Mouse (Mus musculus): ENCODE measurements around the gene Olfr1084. TPM values are rescaled to one million over a fixed set of nuclear protein-coding genes. Genes with fewer than 3 reads are reported as not detected.
"Not testable (repeated sequence)": the region's sequence is repeated elsewhere in the genome, so short reads cannot be mapped to it uniquely, and the experiment has no call there.

Gene Olfr1084
- not detected in 2 replicates for polyA plus RNA-seq (2015; fragmentation: Nextera tagmentation; extraction: Ambion mirVana)

DNA sequence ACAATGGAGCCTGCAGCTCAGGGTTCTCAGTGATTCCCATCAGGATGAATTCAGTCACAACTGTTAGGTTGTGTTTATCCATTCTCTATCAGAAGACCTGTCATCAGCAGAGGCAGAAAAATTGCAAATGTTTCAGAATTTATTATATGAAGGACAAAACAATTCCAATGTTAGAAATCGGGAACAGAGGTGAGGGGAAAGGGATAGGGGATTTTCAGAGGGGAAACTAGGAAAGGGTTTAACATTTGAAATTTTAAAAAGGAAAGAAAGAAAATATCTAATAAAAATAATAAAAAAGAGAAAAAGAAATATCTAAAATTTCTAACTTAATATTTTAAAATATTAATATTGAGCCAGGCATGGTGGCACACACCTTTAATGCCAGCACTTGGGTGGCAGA lies at the start of gene Olfr1084:
Olfr1084 (minus strand) TSS at position 101 of the 400 bp plus-strand sequence.
- 72% methylated on average over 1 of the region's 1 CpGs for WGBS
- not testable (repeated sequence) for ATAC-seq (ENCODE audit: insufficient number of reproducible peaks, low FRiP score, low TSS enrichment, low read depth); H3K4me3 ChIP-seq (replicated peaks); H3K9me3 ChIP-seq (replicated peaks); H3K27me3 ChIP-seq; H3K4me1 ChIP-seq; H3K9ac ChIP-seq; H3K36me3 ChIP-seq; H3K4me2 ChIP-seq (replicated peaks); H3K27ac ChIP-seq (replicated peaks)

- Histone ChIP-seq H3K4me2 (replicated peaks) (no peak within 1 kb of the TSS), H3K36me3 (no peaks in the 10 kb centered on the region), H3K9me3 (replicated peaks) (no peaks in the 10 kb centered on the region), H3K27ac (replicated peaks) (no peak within 1 kb of the TSS), H3K27me3 (no peaks in the 10 kb centered on the region), H3K4me3 (replicated peaks) (no peak within 1 kb of the TSS), H3K4me1 (no peaks in the 10 kb centered on the region), H3K9ac (no peak within 1 kb of the TSS)
- 78% methylated on average over 2 of the region's 2 CpGs for WGBS
- ATAC-seq (ENCODE audit: insufficient number of reproducible peaks, low FRiP score, low TSS enrichment, low read depth), result no peak
Observed at GRCm38 (mm10) chr2:86679992-86680391, 40.5 kb upstream of the Olfr1084 start, which contains the start of gene Olfr1086. Olfr1086 (minus strand) TSS chr2:86680092.

DNA sequence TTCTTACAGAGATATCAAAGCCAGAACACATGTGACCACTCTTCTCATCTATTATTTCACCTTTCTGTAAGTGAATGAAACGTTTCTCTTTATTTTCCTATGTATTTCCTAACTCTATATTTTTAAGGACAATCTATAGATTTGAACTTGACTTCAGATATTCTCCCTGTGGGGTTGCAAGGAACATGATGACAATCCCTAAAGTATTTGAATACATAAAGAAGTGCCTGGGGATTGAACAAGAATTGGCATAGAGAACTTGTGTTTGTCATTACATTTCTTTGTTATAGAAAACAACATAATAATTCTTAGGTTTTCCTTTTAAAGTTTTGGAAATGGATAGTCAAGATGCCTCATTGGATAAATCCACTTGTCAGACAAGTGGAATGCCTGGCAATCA lies 22.4 kb upstream of the Olfr1084 start, which contains the start of gene Olfr1085:
Olfr1085 (minus strand) TSS at position 101 of the 400 bp plus-strand sequence.
- ATAC-seq (ENCODE audit: insufficient number of reproducible peaks, low FRiP score, low TSS enrichment, low read depth), result no peak
- Histone ChIP-seq H3K27ac (replicated peaks) (no peak within 1 kb of the TSS), H3K4me3 (replicated peaks) (no peak within 1 kb of the TSS), H3K4me1 (no peaks in the 10 kb centered on the region), H3K36me3 (no peaks in the 10 kb centered on the region), H3K9me3 (replicated peaks) (no peaks in the 10 kb centered on the region), H3K27me3 (no peaks in the 10 kb centered on the region), H3K4me2 (replicated peaks) (no peak within 1 kb of the TSS), H3K9ac (no peak within 1 kb of the TSS)
- 21% methylated on average over 1 of the region's 1 CpGs for WGBS

- WGBS, result 52% methylated on average over 1 of the region's 1 CpGs
- H3K27ac ChIP-seq (replicated peaks); H3K4me2 ChIP-seq (replicated peaks): not testable (repeated sequence)
Observed at GRCm38 (mm10) chr2:86598866-86599265, 40.7 kb downstream of the Olfr1084 start, which contains the start of gene Olfr1082. Olfr1082 (minus strand) TSS chr2:86598966.

More at GRCm38 (mm10) chr2:86598866-86599265, 40.7 kb downstream of the Olfr1084 start, which contains the start of gene Olfr1082:
- H3K4me3 ChIP-seq (replicated peaks); H3K27me3 ChIP-seq; H3K4me1 ChIP-seq; H3K36me3 ChIP-seq; H3K9ac ChIP-seq; ATAC-seq (ENCODE audit: insufficient number of reproducible peaks, low FRiP score, low TSS enrichment, low read depth); H3K9me3 ChIP-seq (replicated peaks): not testable (repeated sequence)

Other genes with a start within 250 kb of the Olfr1084 start
- not detected in 2 replicates for gene Olfr1061, start 225.7 kb downstream of the Olfr1084 start, polyA plus RNA-seq (2015; fragmentation: Nextera tagmentation; extraction: Ambion mirVana)
- 0.05 TPM in 1 of 2 replicates, not detected in the other for gene Olfr1062, start 213.0 kb downstream of the Olfr1084 start, polyA plus RNA-seq (2015; fragmentation: Nextera tagmentation; extraction: Ambion mirVana)
- 0.09 and 0.29 TPM in 2 replicates for gene Olfr1065, start 189.1 kb downstream of the Olfr1084 start, polyA plus RNA-seq (2015; fragmentation: Nextera tagmentation; extraction: Ambion mirVana)
- gene Olfr1066, start 183.5 kb downstream of the Olfr1084 start, polyA plus RNA-seq (2015; fragmentation: Nextera tagmentation; extraction: Ambion mirVana), result not detected in 2 replicates
- 0.32 and 0.44 TPM in 2 replicates for gene Olfr228, start 152.3 kb downstream of the Olfr1084 start, polyA plus RNA-seq (2015; fragmentation: Nextera tagmentation; extraction: Ambion mirVana)
- gene Olfr1076, start 131.3 kb downstream of the Olfr1084 start, polyA plus RNA-seq (2015; fragmentation: Nextera tagmentation; extraction: Ambion mirVana), result not detected in 2 replicates
- gene Olfr1079, start 97.2 kb downstream of the Olfr1084 start, polyA plus RNA-seq (2015; fragmentation: Nextera tagmentation; extraction: Ambion mirVana), result 0.12 and 0.32 TPM in 2 replicates
- gene Olfr1080, start 81.5 kb downstream of the Olfr1084 start, polyA plus RNA-seq (2015; fragmentation: Nextera tagmentation; extraction: Ambion mirVana), result not detected in 2 replicates
- not detected in 2 replicates for gene Olfr1082, start 40.8 kb downstream of the Olfr1084 start, polyA plus RNA-seq (2015; fragmentation: Nextera tagmentation; extraction: Ambion mirVana)
- not detected in 2 replicates for gene Olfr1085, start 22.3 kb upstream of the Olfr1084 start, polyA plus RNA-seq (2015; fragmentation: Nextera tagmentation; extraction: Ambion mirVana)
- gene Olfr1086, start 40.4 kb upstream of the Olfr1084 start, polyA plus RNA-seq (2015; fragmentation: Nextera tagmentation; extraction: Ambion mirVana), result not detected in 2 replicates
- gene Olfr1087, start 58.7 kb upstream of the Olfr1084 start, polyA plus RNA-seq (2015; fragmentation: Nextera tagmentation; extraction: Ambion mirVana), result 0.35 TPM in 1 of 2 replicates, not detected in the other
- gene Olfr1089, start 94.0 kb upstream of the Olfr1084 start, polyA plus RNA-seq (2015; fragmentation: Nextera tagmentation; extraction: Ambion mirVana), result not detected in 2 replicates
- not detected in 2 replicates for gene Olfr1090, start 119.3 kb upstream of the Olfr1084 start, polyA plus RNA-seq (2015; fragmentation: Nextera tagmentation; extraction: Ambion mirVana)
- gene Olfr1093, start 142.8 kb upstream of the Olfr1084 start, polyA plus RNA-seq (2015; fragmentation: Nextera tagmentation; extraction: Ambion mirVana), result not detected in 2 replicates
- not detected in 2 replicates for gene Olfr141, start 170.3 kb upstream of the Olfr1084 start, polyA plus RNA-seq (2015; fragmentation: Nextera tagmentation; extraction: Ambion mirVana)
- gene Olfr1094, start 184.9 kb upstream of the Olfr1084 start, polyA plus RNA-seq (2015; fragmentation: Nextera tagmentation; extraction: Ambion mirVana), result not detected in 2 replicates
- not detected in 2 replicates for gene Olfr1095, start 212.0 kb upstream of the Olfr1084 start, polyA plus RNA-seq (2015; fragmentation: Nextera tagmentation; extraction: Ambion mirVana)
- gene Gm13723, start 235.1 kb upstream of the Olfr1084 start, polyA plus RNA-seq (2015; fragmentation: Nextera tagmentation; extraction: Ambion mirVana), result not detected in 2 replicates

Measured in embryonic facial prominence, embryonic 15.5 days (tissue).